Mouse (Mus musculus): ENCODE measurements at regions not wholly inside any gene's neighbourhood (a gene's known extent, or its start where the extent isn't known, plus 50 kb on each side); places are given as distances from the start of the nearest gene placed in this dataset.

GRCm38 (mm10) chr17:10079853-10080650 lies 239.6 kb downstream of the Qk start:
- DNase-seq (ENCODE audit: low spot score) = no peak

DNA sequence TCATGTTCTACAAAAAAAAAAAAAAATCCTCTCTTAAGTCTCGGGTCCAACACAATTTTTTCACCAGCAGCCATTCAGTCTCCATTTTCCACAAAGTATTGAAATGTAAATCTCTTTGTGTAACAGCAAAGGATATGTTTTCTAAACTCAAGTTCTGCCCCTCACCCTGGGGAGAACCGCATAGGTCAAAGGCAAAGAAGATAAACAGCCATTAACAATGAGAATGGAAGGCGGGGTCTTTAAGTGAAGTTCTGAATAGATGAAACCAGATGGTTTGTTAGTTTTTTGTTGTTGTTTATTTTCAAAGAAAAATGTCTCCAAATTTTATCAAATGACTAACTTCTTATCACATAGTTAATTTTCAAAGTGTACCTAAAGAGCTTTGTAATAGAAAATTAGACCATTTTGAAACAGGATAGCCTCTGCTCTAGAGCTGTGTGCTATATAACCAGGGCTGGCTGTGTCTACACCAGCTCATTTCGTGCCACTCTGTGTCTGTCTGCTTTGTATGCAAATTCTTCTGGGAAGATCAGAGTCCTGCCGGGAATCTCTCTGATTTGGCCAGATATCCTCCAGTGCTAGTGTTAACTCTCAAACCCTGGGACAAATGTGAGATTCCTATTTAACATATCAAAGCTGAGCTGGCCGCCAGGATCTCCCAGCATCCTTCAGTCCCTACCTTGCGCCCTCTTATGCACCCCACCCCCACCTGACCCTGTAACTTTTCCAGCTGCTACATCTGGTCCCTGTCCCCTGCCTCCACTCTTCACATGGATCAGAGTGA lies 240.9 kb downstream of the Qk start:
- no peak for DNase-seq (ENCODE audit: low spot score)

GRCm38 (mm10) chr17:10073301-10073700 lies 246.4 kb downstream of the Qk start:
- DNase-seq (ENCODE audit: low spot score) = no peak

DNA sequence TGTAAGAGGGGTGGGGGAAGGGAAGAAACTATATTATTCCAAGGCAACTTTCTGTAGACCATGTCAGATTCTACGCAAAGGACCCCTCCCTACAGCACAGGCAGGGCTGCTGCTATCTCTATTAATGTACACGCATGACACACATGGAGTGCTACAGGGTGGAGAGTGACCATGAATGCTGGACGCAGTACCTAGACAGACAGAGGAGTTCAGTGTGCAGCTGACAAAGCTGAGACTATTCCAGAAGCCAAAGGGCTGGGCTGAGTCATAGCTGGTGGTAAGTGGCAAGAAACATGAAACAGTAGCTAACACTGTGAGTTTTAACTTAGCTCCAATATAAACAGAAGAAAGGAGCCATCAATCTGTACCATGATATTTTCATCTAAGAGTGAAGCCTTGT lies 250.4 kb downstream of the Qk start:
- DNase-seq (ENCODE audit: low spot score) = no peak

DNA sequence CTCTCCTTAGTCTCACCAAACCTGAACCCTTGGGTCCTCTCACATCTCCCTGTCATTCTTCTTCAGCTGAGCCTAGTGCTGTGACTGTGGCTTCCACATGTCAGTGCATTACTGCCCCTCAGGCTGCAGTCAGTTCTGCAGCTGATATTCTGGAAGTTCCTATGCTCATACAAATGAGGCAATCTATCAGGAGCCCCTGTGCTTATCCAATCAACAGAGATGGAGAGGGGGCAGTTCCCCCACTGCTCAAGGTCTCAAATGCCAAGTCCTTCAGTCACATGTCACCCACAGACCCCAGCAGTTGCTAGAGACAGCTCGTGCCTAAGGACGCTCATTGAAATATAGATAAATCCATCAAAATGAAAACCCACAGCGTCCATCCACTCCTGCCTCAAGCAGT lies 254.5 kb downstream of the Qk start:
- DNase-seq (ENCODE audit: low spot score) = no peak

- DNase-seq (ENCODE audit: low spot score) = no peak
These were observed 257.0 kb downstream of the Qk start for GRCm38 (mm10) chr17:10062546-10063100.

DNA sequence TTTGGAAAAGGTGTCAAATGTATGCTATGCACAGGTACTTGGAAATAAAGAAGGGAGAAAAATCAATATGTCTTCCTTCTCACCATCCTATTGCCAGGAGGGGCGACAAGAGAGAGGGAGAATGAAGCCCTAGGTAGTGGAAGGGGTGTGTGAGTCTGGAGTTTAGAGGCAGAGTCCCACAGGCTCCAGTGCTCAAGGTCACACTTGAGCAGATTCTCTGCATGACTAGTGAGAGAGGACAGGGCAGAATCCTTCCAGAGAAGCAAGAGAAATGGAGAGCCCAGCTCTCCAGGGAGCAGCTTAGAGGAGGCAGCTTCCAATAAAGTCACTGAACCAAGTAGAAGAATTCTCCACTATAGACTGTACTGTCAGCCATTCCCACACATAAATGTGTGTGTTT lies 261.9 kb downstream of the Qk start:
- no peak for DNase-seq (ENCODE audit: low spot score)

GRCm38 (mm10) chr17:10056096-10056495 lies 263.6 kb downstream of the Qk start:
- peak; percentile 43 for DNase-seq (ENCODE audit: low spot score)

DNA sequence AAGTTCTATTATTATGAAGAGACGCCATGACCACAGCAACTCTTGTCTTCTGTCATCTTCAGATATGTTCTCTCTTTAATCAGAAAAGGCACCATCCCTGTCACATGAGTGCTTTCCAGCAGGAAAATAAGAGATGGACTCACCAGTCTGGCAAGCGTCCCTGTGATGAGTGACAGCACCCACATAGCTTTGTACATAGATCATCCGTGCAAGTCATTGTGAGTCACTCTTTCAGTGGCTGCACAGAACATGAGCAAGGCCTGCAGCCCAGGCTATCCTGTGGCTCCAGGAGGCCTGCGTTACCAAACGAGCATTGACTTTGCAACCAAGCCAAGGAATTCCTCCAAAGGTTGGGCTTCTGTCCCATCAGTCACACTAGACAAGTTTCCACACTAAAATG lies 265.3 kb downstream of the Qk start:
- no peak for DNase-seq (ENCODE audit: low spot score)

DNA sequence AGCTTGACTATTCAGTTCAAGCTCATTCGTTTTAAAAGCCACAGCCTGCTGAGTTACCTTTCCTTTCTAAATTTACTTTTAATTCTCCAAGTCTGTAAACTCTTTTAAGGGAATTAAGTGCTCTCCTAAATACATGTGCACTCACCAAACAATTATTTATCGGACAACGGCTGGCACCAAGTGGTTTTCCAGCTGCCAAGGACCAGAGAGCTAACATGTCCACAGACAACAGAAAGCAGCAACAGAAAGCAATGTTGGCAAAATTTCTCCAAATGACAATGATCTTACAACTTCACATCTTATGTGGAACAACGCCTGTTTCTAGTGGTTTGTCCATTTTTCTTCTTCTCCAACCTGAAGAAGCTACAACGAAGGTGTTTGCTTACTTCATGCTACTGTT lies 275.3 kb downstream of the Qk start:
- DNase-seq (ENCODE audit: low spot score) = no peak

- DNase-seq (ENCODE audit: low spot score) = no peak
These were observed 277.5 kb downstream of the Qk start for GRCm38 (mm10) chr17:10042042-10042652.

- DNase-seq (ENCODE audit: low spot score) = no peak
These were observed 278.7 kb downstream of the Qk start for GRCm38 (mm10) chr17:10040951-10041359.

DNA sequence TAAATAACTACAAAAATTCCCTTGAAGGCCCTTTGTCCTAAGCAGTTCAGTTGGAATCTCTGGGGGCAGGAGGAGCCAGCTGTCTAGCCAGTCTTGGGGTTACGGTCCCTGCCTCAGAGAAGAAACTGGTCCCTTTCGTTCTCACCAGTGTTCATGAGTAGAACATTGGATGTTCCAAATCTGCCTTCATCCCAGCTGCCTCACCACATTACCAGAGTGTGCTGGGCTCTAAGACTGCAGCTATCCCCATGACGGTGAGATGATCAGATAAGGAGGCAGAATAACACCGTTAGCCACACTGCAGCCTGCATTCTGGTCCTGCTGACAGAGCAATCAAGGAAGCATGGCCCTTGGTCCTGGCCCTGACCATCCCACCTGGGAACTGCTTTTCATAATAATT lies 279.3 kb downstream of the Qk start:
- DNase-seq (ENCODE audit: low spot score) = no peak

DNA sequence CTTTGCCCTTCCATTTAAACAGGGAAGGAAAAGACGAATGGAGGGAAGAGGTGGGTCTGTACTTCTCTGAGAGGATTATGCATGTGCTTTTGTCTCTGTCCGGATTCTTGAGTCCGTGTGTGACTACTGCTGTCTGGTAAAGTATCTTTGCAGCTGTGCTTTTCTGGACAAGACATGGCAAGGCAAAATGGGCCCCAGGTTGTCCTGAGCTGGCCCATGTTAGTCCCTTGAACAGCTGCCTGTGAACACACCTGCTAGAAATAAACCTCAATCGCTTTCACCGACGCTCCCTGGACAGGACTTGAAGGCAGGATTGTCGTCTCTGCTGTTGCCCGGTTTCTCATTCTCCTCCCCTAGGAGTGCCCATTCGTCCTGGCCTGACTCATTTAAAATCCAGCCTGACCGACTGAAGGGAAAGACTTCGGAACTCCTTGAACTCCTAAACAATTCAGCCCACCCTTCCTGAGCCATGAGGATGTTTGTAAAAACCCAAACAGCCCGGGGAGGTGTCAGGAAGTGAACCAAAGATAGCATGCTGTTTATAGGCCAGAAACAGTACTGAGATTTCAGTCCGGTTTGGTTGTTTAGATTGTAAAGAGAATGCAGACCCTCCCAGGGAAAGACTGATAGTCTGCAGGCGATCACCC lies 281.7 kb downstream of the Qk start:
- no peak for DNase-seq (ENCODE audit: low spot score)

DNA sequence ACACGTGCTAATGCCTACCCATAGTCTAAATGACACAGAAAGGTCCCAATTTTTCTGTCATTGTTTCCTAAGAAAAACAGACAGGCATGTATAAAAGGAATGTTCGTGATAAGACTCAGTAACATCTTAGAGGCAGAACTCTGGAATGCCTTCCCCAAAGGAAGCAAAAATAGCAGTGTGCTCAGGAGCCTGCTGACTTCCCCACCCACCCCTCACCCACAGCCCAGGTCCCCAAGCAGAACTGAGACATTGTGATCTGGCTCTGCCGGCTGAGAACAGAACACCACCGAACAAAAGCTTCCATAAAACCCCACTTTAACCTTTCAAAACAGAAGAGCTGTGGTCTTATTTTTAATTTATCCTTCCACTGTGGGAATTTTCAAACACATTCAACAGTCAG lies 286.1 kb downstream of the Qk start:
- DNase-seq (ENCODE audit: low spot score) = no peak

GRCm38 (mm10) chr17:10031033-10031432 lies 288.6 kb downstream of the Qk start:
- no peak for DNase-seq (ENCODE audit: low spot score)

- DNase-seq (ENCODE audit: low spot score) = no peak
These were observed 292.9 kb downstream of the Qk start for GRCm38 (mm10) chr17:10026770-10027169.

DNA sequence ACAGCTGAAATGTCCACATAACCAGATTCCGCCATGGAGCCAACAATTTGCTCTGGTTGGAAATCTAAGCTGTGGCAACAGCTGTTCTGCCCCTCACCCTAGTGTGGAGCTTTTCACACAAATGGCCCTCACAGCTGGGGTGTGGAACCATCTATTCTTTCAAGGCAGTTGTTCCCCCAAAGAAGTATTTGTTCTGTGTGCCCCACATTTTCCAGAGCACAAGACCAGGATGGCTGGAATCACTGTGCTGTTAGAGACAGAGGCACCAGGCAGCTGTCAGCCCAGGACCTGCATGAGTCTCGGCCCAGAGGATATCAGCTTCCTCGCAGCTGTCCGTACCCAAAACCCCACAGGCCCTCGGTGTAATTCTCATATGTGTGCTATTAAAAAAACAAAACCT lies 294.4 kb downstream of the Qk start:
- DNase-seq (ENCODE audit: low spot score) = no peak

GRCm38 (mm10) chr17:10024323-10024722 lies 295.3 kb downstream of the Qk start:
- DNase-seq (ENCODE audit: low spot score) = no peak

GRCm38 (mm10) chr17:10012161-10012560 lies 307.5 kb downstream of the Qk start:
- DNase-seq (ENCODE audit: low spot score) = no peak

GRCm38 (mm10) chr17:10011728-10012127 lies 307.9 kb downstream of the Qk start:
- DNase-seq (ENCODE audit: low spot score) = no peak

- DNase-seq (ENCODE audit: low spot score) = peak; percentile 35
These were observed 318.5 kb downstream of the Qk start for GRCm38 (mm10) chr17:10001071-10001591.

All from layer of hippocampus, adult 11-12 months (tissue).